Mouse (Mus musculus): ENCODE results near the gene Aff1.

GRCm38 (mm10) chr5:103644167-103644566, 48.0 kb upstream of the Aff1 start:
- TF ChIP-seq CTCF (IDR thresholded peaks at IDR 0.05; ENCODE audit: low read depth, low read length): no peak
- TF ChIP-seq GATA1 (IDR thresholded peaks at IDR 0.05; ENCODE audit: borderline replicate concordance, low read length): no peak
